Mouse (Mus musculus) CH12.LX (cell line): ENCODE measurements around the gene Cirbp. TPM values are rescaled to one million over a fixed set of nuclear protein-coding genes. Genes with fewer than 3 reads are reported as not detected.

Experiments
- DNase-seq: peaks from one replicate; pipeline ENCODE4 v3.0.0-alpha.2; 2013; ENCODE audit errors: extremely low read depth
- H3K27ac ChIP-seq: 2 replicates; pipeline ENCODE4 v1.5.1; 2012; ENCODE audit warnings: low read depth, mild to moderate bottlenecking, control low read depth, moderate library complexity; ENCODE audit not compliant: insufficient read depth
- H3K27me3 ChIP-seq: replicated peaks from 2 replicates; pipeline ENCODE3; 2012; ENCODE audit warnings: inconsistent platforms
- H3K36me3 ChIP-seq, 2 experiments: replicated peaks in 1 of 2; 2 replicates each; pipeline versions ENCODE3 to v1.6.1; 2012; ENCODE audit warnings: inconsistent platforms in 1 of 2, low read length in 1 of 2, mild to moderate bottlenecking in 1 of 2, mixed read lengths in 1 of 2, moderate library complexity in 1 of 2; ENCODE audit not compliant: control insufficient read depth in 1 of 2, insufficient read depth in 1 of 2
- H3K4me1 ChIP-seq, 2 experiments: 2 replicates each; pipeline ENCODE4 v1.6.1; 2012; ENCODE audit warnings: inconsistent platforms in 1 of 2, moderate library complexity in 1 of 2; ENCODE audit not compliant: insufficient read depth in 2 of 2, control insufficient read depth in 1 of 2
- H3K4me2 ChIP-seq: 2 replicates; pipeline ENCODE4 v1.6.1; 2012; ENCODE audit warnings: low read depth, mild to moderate bottlenecking, control low read depth; ENCODE audit not compliant: poor library complexity, insufficient read depth, severe bottlenecking
- H3K4me3 ChIP-seq, 3 experiments: fragments of 150-350 bp in 1 of 3; sonication (generic) in 1 of 3; replicated peaks in 1 of 3; 2 replicates each; pipeline versions ENCODE3 to v1.5.1; 2011 to 2012; ENCODE audit warnings: low read depth in 2 of 3, low read length in 2 of 3, mild to moderate bottlenecking in 2 of 3, moderate library complexity in 2 of 3, control low read depth in 1 of 3, improper control_type of control experiment in 1 of 3, inconsistent platforms in 1 of 3, mixed read lengths in 1 of 3; ENCODE audit not compliant: poor library complexity in 1 of 3
- H3K79me2 ChIP-seq: replicated peaks from 2 replicates; pipeline ENCODE4 v1.6.1; 2012; ENCODE audit warnings: mild to moderate bottlenecking, moderate library complexity; ENCODE audit not compliant: control insufficient read depth, poor library complexity, insufficient read depth, severe bottlenecking; ENCODE audit errors: extremely low read depth
- H3K9ac ChIP-seq: 2 replicates; pipeline ENCODE4 v1.6.1; 2012; ENCODE audit warnings: low read depth, mild to moderate bottlenecking, control low read depth, moderate library complexity; ENCODE audit not compliant: insufficient read depth
- H3K9me3 ChIP-seq: replicated peaks from 2 replicates; pipeline ENCODE3; 2012; ENCODE audit warnings: low read length, inconsistent platforms, mixed read lengths
- CHD2 ChIP-seq: IDR thresholded peaks from 2 replicates; pipeline ENCODE4 v1.6.1; 2011; ENCODE audit warnings: low read length, improper control_type of control experiment
- CTCF ChIP-seq, 2 experiments: IDR thresholded peaks in 1 of 2; conservative IDR thresholded peaks in 1 of 2; 2 replicates each; pipeline ENCODE4 v1.5.1; 2011 to 2012; ENCODE audit warnings: low read depth in 2 of 2, low read length in 2 of 2, improper control_type of control experiment in 1 of 2, inconsistent platforms in 1 of 2, mild to moderate bottlenecking in 1 of 2, moderate library complexity in 1 of 2
- E2F4 ChIP-seq: IDR thresholded peaks from 2 replicates; pipeline ENCODE4 v1.6.1; 2011; ENCODE audit warnings: low read depth, low read length, improper control_type of control experiment; ENCODE audit not compliant: insufficient replicate concordance
- ELF1 ChIP-seq: IDR thresholded peaks from 2 replicates; pipeline ENCODE4 v1.6.1; 2014; ENCODE audit warnings: low read depth, mild to moderate bottlenecking, inconsistent platforms, low read length, improper control_type of control experiment
- EP300 ChIP-seq: IDR thresholded peaks from 2 replicates; pipeline ENCODE4 v1.6.1; 2011; ENCODE audit warnings: low read length, improper control_type of control experiment
- ETS1 ChIP-seq: conservative IDR thresholded peaks from 2 replicates; pipeline ENCODE4 v1.6.1; 2012; ENCODE audit warnings: low read depth, mild to moderate bottlenecking, inconsistent platforms, low read length, improper control_type of control experiment, moderate library complexity
- GABPA ChIP-seq: IDR thresholded peaks from 2 replicates; pipeline ENCODE4 v1.6.1; 2012; ENCODE audit warnings: low read depth, low read length, improper control_type of control experiment, inconsistent platforms; ENCODE audit not compliant: insufficient replicate concordance
- HCFC1 ChIP-seq: IDR thresholded peaks from 2 replicates; pipeline ENCODE4 v1.6.1; 2012; ENCODE audit warnings: low read depth, mild to moderate bottlenecking, inconsistent platforms, low read length, improper control_type of control experiment
- IRF4 ChIP-seq: IDR thresholded peaks from 2 replicates; pipeline ENCODE4 v1.6.1; 2014; ENCODE audit warnings: low read depth, mild to moderate bottlenecking, inconsistent platforms, low read length, improper control_type of control experiment
- JUND ChIP-seq: conservative IDR thresholded peaks from 2 replicates; pipeline ENCODE4 v1.6.1; 2011; ENCODE audit warnings: low read depth, low read length, improper control_type of control experiment
- KAT2A ChIP-seq: IDR thresholded peaks from 2 replicates; pipeline ENCODE4 v1.6.1; 2012; ENCODE audit warnings: low read length, improper control_type of control experiment, inconsistent platforms; ENCODE audit not compliant: insufficient replicate concordance
- MAFK ChIP-seq: IDR thresholded peaks from 2 replicates; pipeline ENCODE4 v1.6.1; 2011; ENCODE audit warnings: low read length, improper control_type of control experiment; ENCODE audit not compliant: insufficient replicate concordance
- MAX ChIP-seq: IDR thresholded peaks from 2 replicates; pipeline ENCODE4 v1.6.1; 2011; ENCODE audit warnings: low read length, improper control_type of control experiment
- MAZ ChIP-seq: IDR thresholded peaks from 2 replicates; pipeline ENCODE4 v1.6.1; 2012; ENCODE audit warnings: low read depth, mild to moderate bottlenecking, inconsistent platforms, low read length, improper control_type of control experiment, moderate library complexity
- MEF2A ChIP-seq: IDR thresholded peaks from 2 replicates; pipeline ENCODE4 v1.6.1; 2014; ENCODE audit warnings: low read depth, mild to moderate bottlenecking, inconsistent platforms, low read length, improper control_type of control experiment, borderline replicate concordance
- MYC ChIP-seq: IDR thresholded peaks from 2 replicates; pipeline ENCODE4 v1.6.1; 2011; ENCODE audit warnings: low read depth, mild to moderate bottlenecking, improper control_type of control experiment, low read length
- NELFE ChIP-seq: IDR thresholded peaks from 2 replicates; pipeline ENCODE4 v1.6.1; 2011; ENCODE audit warnings: low read depth, low read length, improper control_type of control experiment
- PAX5 ChIP-seq: IDR thresholded peaks from 2 replicates; pipeline ENCODE4 v1.6.1; 2012; ENCODE audit warnings: low read length, inconsistent platforms, mixed read lengths
- POLR2A ChIP-seq: IDR thresholded peaks from 2 replicates; pipeline ENCODE4 v1.6.1; 2011; ENCODE audit warnings: low read depth, mild to moderate bottlenecking, improper control_type of control experiment, low read length
- POLR2AphosphoS2 ChIP-seq: IDR thresholded peaks from 2 replicates; pipeline ENCODE4 v1.6.1; 2011; ENCODE audit warnings: low read depth, low read length, improper control_type of control experiment
- RAD21 ChIP-seq: IDR thresholded peaks from 2 replicates; pipeline ENCODE4 v1.6.1; 2011; ENCODE audit warnings: low read depth, mild to moderate bottlenecking, low read length, improper control_type of control experiment, moderate library complexity
- RCOR1 ChIP-seq: conservative IDR thresholded peaks from 2 replicates; pipeline ENCODE4 v1.6.1; 2012; ENCODE audit warnings: low read depth, mild to moderate bottlenecking, inconsistent platforms, low read length, improper control_type of control experiment
- SIN3A ChIP-seq: IDR thresholded peaks from 2 replicates; pipeline ENCODE4 v1.6.1; 2012; ENCODE audit warnings: low read length, improper control_type of control experiment, inconsistent platforms
- TBP ChIP-seq: conservative IDR thresholded peaks from 2 replicates; pipeline ENCODE4 v1.6.1; 2011; ENCODE audit warnings: low read depth, low read length, improper control_type of control experiment
- TCF12 ChIP-seq: IDR thresholded peaks from 2 replicates; pipeline ENCODE4 v1.6.1; 2014; ENCODE audit warnings: low read depth, mild to moderate bottlenecking, inconsistent platforms, low read length, improper control_type of control experiment
- USF2 ChIP-seq: conservative IDR thresholded peaks from 2 replicates; pipeline ENCODE4 v1.6.1; 2011; ENCODE audit warnings: low read depth, low read length, improper control_type of control experiment
- ZC3H11A ChIP-seq: IDR thresholded peaks from 2 replicates; pipeline ENCODE4 v1.6.1; 2012; ENCODE audit warnings: low read depth, mild to moderate bottlenecking, inconsistent platforms, low read length, improper control_type of control experiment
- ZMIZ1 ChIP-seq: IDR thresholded peaks from 2 replicates; pipeline ENCODE4 v1.6.1; 2012; ENCODE audit warnings: low read depth, mild to moderate bottlenecking, inconsistent platforms, low read length, improper control_type of control experiment
- ZNF384 ChIP-seq: IDR thresholded peaks from 2 replicates; pipeline ENCODE4 v1.6.1; 2012; ENCODE audit warnings: low read depth, low read length, improper control_type of control experiment, inconsistent platforms
- dilution Hi-C: fragments of 300-500 bp; cut with MboI; formaldehyde crosslinking; loops from 2 replicates; pipeline ENCODE4 v1.14.3; 2020; ENCODE audit warnings: low sequenced_read_pairs; ENCODE audit not compliant: extremely low pct_unique_long_range_greater_than_20kb, extremely low pct_ligation_motif_present
- in situ Hi-C: fragments of 300-500 bp; cut with MboI; formaldehyde crosslinking; loops from 3 replicates; pipeline ENCODE4 v1.14.3; 2019; ENCODE audit warnings: low sequenced_read_pairs, low pct_ligation_motif_present, low pct_unique_long_range_greater_than_20kb, mixed read lengths
- polyA plus RNA-seq: library from polyadenylated mRNA; unstranded; fragments of >175 nt; gene quantifications from 2 replicates; pipeline ENCODE4 v1.2.1, GENCODE M21; 2012; ENCODE audit warnings: low read depth; ENCODE audit not compliant: insufficient read length
- total RNA-seq, 2 experiments: library from RNA; depleted of rRNA; stranded (reverse); fragments of 300-350 nt in 1 of 2; fragments of >200 nt in 1 of 2; gene quantifications; 2 replicates each; pipeline ENCODE4 v1.2.3; 2012 to 2014

Gene Cirbp
- total and polyA plus RNA-seq, 3 experiments, result 27.0 to 40.2 (median 34.4) TPM

- TF ChIP-seq GABPA (no peak), ZNF384 (no peak), NELFE (peak; percentile 15; the same call in 1 of the 2 replicates), POLR2A (peak; percentile 57), E2F4 (no peak), TCF12 (no peak), MAX (peak; percentile 66; the same call in 1 of the 2 replicates), RAD21 (no peak), HCFC1 (peak; percentile 74), MAZ (no peak), SIN3A (peak; percentile 29; the same call in 1 of the 2 replicates), USF2 (no peak), TBP (no peak), POLR2AphosphoS2 (peak; percentile 59; the same call in 1 of the 2 replicates)
- TF ChIP-seq, all 38 proteins: peak for 13
Observed at GRCm38 (mm10) chr10:80158307-80158986, 7.3 kb upstream of the Cirbp start (continued).

GRCm38 (mm10) chr10:80159021-80159560 is 6.7 kb upstream of the Cirbp start:
- Histone ChIP-seq H3K9me3 (no peaks in the 10 kb centered on the region), H3K4me1 (peaks cover 35 to 87% of the 10 kb centered on the region in 2 experiments), H3K27me3 (no peaks in the 10 kb centered on the region), H3K36me3 (peaks cover 28 to 36% of the 10 kb centered on the region in 2 experiments), H3K9ac (peak overlapping the region; percentile 63), H3K4me3 (peak overlapping the region; percentile 51 to 66 (median 54)), H3K79me2 (no peaks in the 10 kb centered on the region), H3K4me2 (peak overlapping the region; percentile 61), H3K27ac (peak overlapping the region; percentile 92)
- in situ Hi-C loops, result no loop called here
- no peak for DNase-seq
- no peak for TF ChIP-seq POLR2AphosphoS2
- no peak for TF ChIP-seq ELF1
- no peak for TF ChIP-seq KAT2A
- no peak for TF ChIP-seq HCFC1
- TF ChIP-seq IRF4, result peak; percentile 7; the same call in 1 of the 2 replicates
- no peak for TF ChIP-seq CTCF (conservative IDR thresholded peaks at IDR 0.05 in 1 of 2, IDR thresholded peaks at IDR 0.05 in 1 of 2; ENCODE audit: low read depth in 2 of 2, low read length in 2 of 2)
- no peak for TF ChIP-seq RCOR1
- no peak for TF ChIP-seq MAX
- no peak for TF ChIP-seq PAX5
- TF ChIP-seq USF2, result no peak
- no peak; the same call in 1 of the 2 replicates for TF ChIP-seq MAZ
- peak; percentile 51 for TF ChIP-seq ZMIZ1
- no peak for TF ChIP-seq RAD21
- no peak for TF ChIP-seq GABPA
- TF ChIP-seq ZC3H11A, result no peak
- no peak for TF ChIP-seq EP300
- TF ChIP-seq MAFK, result no peak
- TF ChIP-seq JUND, result no peak
- TF ChIP-seq MEF2A, result no peak
- TF ChIP-seq CHD2, result peak; percentile 62
- TF ChIP-seq MYC, result no peak
- TF ChIP-seq SIN3A, result no peak
- no peak; the same call in 1 of the 2 replicates for TF ChIP-seq TCF12
- no peak for TF ChIP-seq ETS1
- dilution Hi-C loops, result no loop called here
